Mouse (Mus musculus) forebrain, embryonic 12.5 days (tissue): Measurements from ENCODE around the gene Olfr9. TPM values are rescaled to one million over a fixed set of nuclear protein-coding genes. Genes with fewer than 3 reads are reported as not detected.
A peak's percentile ranks its signal among the peaks of the same experiment; 100 is the strongest.

Experiments used
- ATAC-seq: fragments of 200-750 bp; cut with Nextera tagmentation; 2 replicates; pipeline ENCODE4 v1.8.0; 2017; ENCODE audit warnings: moderate TSS enrichment; ENCODE audit not compliant: low FRiP score
- H3K27ac ChIP-seq: fragments of 300-500 bp; sonication (generic); 2 replicates; pipeline ENCODE4 v1.5.1; 2016; ENCODE audit warnings: mild to moderate bottlenecking
- H3K27me3 ChIP-seq: fragments of 300-500 bp; sonication (generic); 2 replicates; pipeline ENCODE4 v1.6.1; 2016; ENCODE audit warnings: mild to moderate bottlenecking
- H3K36me3 ChIP-seq: fragments of 300-500 bp; sonication (generic); replicated peaks from 2 replicates; pipeline ENCODE4 v1.6.1; 2016; ENCODE audit warnings: mild to moderate bottlenecking
- H3K4me1 ChIP-seq: fragments of 300-500 bp; sonication (generic); 2 replicates; pipeline ENCODE4 v1.6.1; 2016
- H3K4me2 ChIP-seq: fragments of 300-500 bp; sonication (generic); 2 replicates; pipeline ENCODE4 v1.6.1; 2016; ENCODE audit warnings: mild to moderate bottlenecking, moderate library complexity
- H3K4me3 ChIP-seq: fragments of 300-500 bp; sonication (generic); replicated peaks from 2 replicates; pipeline ENCODE4 v1.5.1; 2016; ENCODE audit warnings: mild to moderate bottlenecking
- H3K9ac ChIP-seq: fragments of 300-500 bp; sonication (generic); 2 replicates; pipeline ENCODE4 v1.6.1; 2016; ENCODE audit warnings: mild to moderate bottlenecking
- H3K9me3 ChIP-seq: fragments of 300-500 bp; sonication (generic); 2 replicates; pipeline ENCODE4 v1.6.1; 2016
- WGBS: fragments of 180-500 bp; shearing (Covaris S2); methylation state at CpG from one replicate; pipeline ENCODE4 v1.1.7; 2016; 5-methylcytosine and 5-hydroxymethylcytosine counted together
- polyA plus RNA-seq: library from polyadenylated mRNA; unstranded; fragments of >200 nt; fragmentation: Nextera tagmentation; extraction: Ambion mirVana; gene quantifications from 2 replicates; pipeline ENCODE4 v1.2.1, GENCODE M21; 2016

Gene Olfr9
- polyA plus RNA-seq, 1 experiment from 2014 or later: not detected

- Histone ChIP-seq H3K4me2 (no peak overlapping the region), H3K36me3 (no peaks in the 10 kb centered on the region), H3K4me1 (no peaks in the 10 kb centered on the region), H3K27ac (no peak overlapping the region), H3K9me3 (no peaks in the 10 kb centered on the region), H3K4me3 (no peak overlapping the region), H3K9ac (no peak overlapping the region), H3K27me3 (no peaks in the 10 kb centered on the region)
- ATAC-seq: peak; percentile 23; the same call in 1 of the 2 replicates
Observed at GRCm38 (mm10) chr10:129023319-129023718, 34.1 kb downstream of the Olfr9 start.

GRCm38 (mm10) chr10:129026018-129026662, 36.9 kb downstream of the Olfr9 start:
- H3K36me3 ChIP-seq: no peaks in the 10 kb centered on the region
- ATAC-seq: peak; percentile 74
- no peaks in the 10 kb centered on the region for H3K9me3 ChIP-seq
- no peak overlapping the region for H3K4me2 ChIP-seq
- no peaks in the 10 kb centered on the region for H3K27me3 ChIP-seq
- no peak overlapping the region for H3K27ac ChIP-seq
- no peaks in the 10 kb centered on the region for H3K4me1 ChIP-seq
- no peak overlapping the region for H3K4me3 ChIP-seq
- WGBS: 61% methylated on average over 3 of the region's 3 CpGs
- no peak overlapping the region for H3K9ac ChIP-seq

GRCm38 (mm10) chr10:129028343-129028742, 39.1 kb downstream of the Olfr9 start:
- Histone ChIP-seq H3K9ac (no peak overlapping the region), H3K4me2 (no peak overlapping the region), H3K4me3 (no peak overlapping the region), H3K27ac (no peak overlapping the region), H3K9me3 (no peaks in the 10 kb centered on the region), H3K36me3 (no peaks in the 10 kb centered on the region), H3K4me1 (no peaks in the 10 kb centered on the region), H3K27me3 (no peaks in the 10 kb centered on the region)
- ATAC-seq: no peak
- WGBS: 88% methylated on average over 2 of the region's 2 CpGs

- H3K27ac ChIP-seq: no peak within 1 kb of the TSS
- ATAC-seq: no peak
- H3K4me3 ChIP-seq: no peak within 1 kb of the TSS
- 79% methylated on average over 3 of the region's 3 CpGs for WGBS
- H3K4me2 ChIP-seq: no peak within 1 kb of the TSS
- no peaks in the 10 kb centered on the region for H3K27me3 ChIP-seq
- no peaks in the 10 kb centered on the region for H3K36me3 ChIP-seq
- no peaks in the 10 kb centered on the region for H3K9me3 ChIP-seq
- no peak within 1 kb of the TSS for H3K9ac ChIP-seq
- H3K4me1 ChIP-seq: no peaks in the 10 kb centered on the region
Observed at GRCm38 (mm10) chr10:129039796-129040195, 50.6 kb downstream of the Olfr9 start, which contains the start of gene Olfr764-ps1. Gene Olfr764-ps1 (minus strand): TSS chr10:129039896.

Other genes starting within 250 kb of the Olfr9 start
- 3.9 and 4.2 TPM in 2 replicates for gene Dgka, start 244.6 kb upstream of the Olfr9 start, polyA plus RNA-seq
- 51.2 and 52.8 TPM in 2 replicates for gene Pym1, start 241.5 kb upstream of the Olfr9 start, polyA plus RNA-seq
- 0.40 and 0.60 TPM in 2 replicates for gene Mmp19, start 198.5 kb upstream of the Olfr9 start, polyA plus RNA-seq
- gene Dnajc14, start 185.4 kb upstream of the Olfr9 start, polyA plus RNA-seq: 55.0 and 58.9 TPM in 2 replicates
- 18.4 and 21.3 TPM in 2 replicates for gene Tmem198b, start 185.1 kb upstream of the Olfr9 start, polyA plus RNA-seq
- 251 and 256 TPM in 2 replicates for gene Sarnp, start 172.1 kb upstream of the Olfr9 start, polyA plus RNA-seq
- gene Ormdl2, start 167.8 kb upstream of the Olfr9 start, polyA plus RNA-seq: 47.4 and 53.0 TPM in 2 replicates
- gene Gdf11, start 97.7 kb upstream of the Olfr9 start, polyA plus RNA-seq: 9.3 and 9.6 TPM in 2 replicates
- 129 and 160 TPM in 2 replicates for gene Cd63, start 88.4 kb upstream of the Olfr9 start, polyA plus RNA-seq
- gene Rdh5, start 66.5 kb upstream of the Olfr9 start, polyA plus RNA-seq: 11.3 and 13.3 TPM in 2 replicates
- gene Bloc1s1, start 65.4 kb upstream of the Olfr9 start, polyA plus RNA-seq: 183 and 188 TPM in 2 replicates
- gene Itga7, start 55.6 kb upstream of the Olfr9 start, polyA plus RNA-seq: 0.46 and 0.73 TPM in 2 replicates
- not detected in 2 replicates for gene Mettl7b, start 28.4 kb upstream of the Olfr9 start, polyA plus RNA-seq
- gene Olfr763, start 21.4 kb downstream of the Olfr9 start, polyA plus RNA-seq: not detected in 2 replicates
- gene Olfr764-ps1, start 50.5 kb downstream of the Olfr9 start, polyA plus RNA-seq: not detected in 2 replicates
- gene Olfr765, start 60.6 kb downstream of the Olfr9 start, polyA plus RNA-seq: not detected in 2 replicates
- gene Olfr766-ps1, start 79.5 kb downstream of the Olfr9 start, polyA plus RNA-seq: not detected in 2 replicates
- gene Olfr767, start 93.5 kb downstream of the Olfr9 start, polyA plus RNA-seq: not detected in 2 replicates
- not detected in 2 replicates for gene Olfr768, start 109.9 kb downstream of the Olfr9 start, polyA plus RNA-seq
- gene Olfr769, start 128.4 kb downstream of the Olfr9 start, polyA plus RNA-seq: not detected in 2 replicates
- not detected in 2 replicates for gene Olfr770, start 149.6 kb downstream of the Olfr9 start, polyA plus RNA-seq
- not detected in 2 replicates for gene Olfr771, start 175.3 kb downstream of the Olfr9 start, polyA plus RNA-seq
- gene Olfr772, start 188.5 kb downstream of the Olfr9 start, polyA plus RNA-seq: not detected in 2 replicates
- not detected in 2 replicates for gene Olfr773, start 198.0 kb downstream of the Olfr9 start, polyA plus RNA-seq
- gene Olfr774, start 246.8 kb downstream of the Olfr9 start, polyA plus RNA-seq: not detected in 2 replicates